Mouse (Mus musculus): ENCODE data around the gene Surf2.
A peak's percentile ranks its signal among the peaks of the same experiment; 100 is the strongest.

Gene Surf2

DNA sequence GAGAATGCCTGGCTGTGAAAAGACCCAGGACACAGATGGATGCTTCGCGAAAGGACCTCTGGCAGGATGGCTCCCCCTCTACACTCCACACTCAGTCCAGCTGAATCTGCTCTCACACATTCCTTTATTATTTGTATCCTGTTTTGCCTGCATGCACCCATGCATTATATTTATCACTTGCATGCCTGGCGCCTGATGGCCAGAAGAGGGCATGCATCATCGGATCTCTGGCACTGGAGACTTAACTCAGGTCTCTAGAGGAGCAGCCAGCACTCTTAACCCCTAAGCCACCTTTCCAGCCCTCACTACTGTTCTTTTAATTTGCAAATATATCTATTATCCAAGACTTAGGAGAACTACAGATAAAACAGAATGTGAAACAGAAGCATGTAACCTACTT is 44.6 kb downstream of the Surf2 start:
- DNase-seq = no peak

GRCm38 (mm10) chr2:26963923-26964723 is 48.0 kb downstream of the Surf2 start, which contains the start of gene Rexo4:
Rexo4 (minus strand) TSS chr2:26964386.
- DNase-seq = peak; percentile 94 to 96

GRCm38 (mm10) chr2:26964724-26965370 is 48.7 kb downstream of the Surf2 start:
- DNase-seq = no peak

GRCm38 (mm10) chr2:26967262-26967661 is 51.1 kb downstream of the Surf2 start:
- no peak for DNase-seq
